Mouse (Mus musculus): ENCODE data around the gene Wipi1. TPM values are rescaled to one million over a fixed set of nuclear protein-coding genes. Genes with fewer than 3 reads are reported as not detected.
"Not testable (repeated sequence)": the region's sequence is repeated elsewhere in the genome, so short reads cannot be mapped to it uniquely, and the experiment has no call there.

Wipi1 gene
- polyA plus RNA-seq, 1 experiment = 25.2 TPM

GRCm38 (mm10) chr11:109629021-109629521, 17.3 kb upstream of the Wipi1 start:
- no peaks in the 10 kb centered on the region for H3K4me1 ChIP-seq (ENCODE audit: control insufficient read depth, insufficient read depth, insufficient read length, low read length)
- H3K27ac ChIP-seq (replicated peaks; ENCODE audit: low read depth, low read length) = no peak overlapping the region
- no peak overlapping the region for H3K4me3 ChIP-seq (ENCODE audit: insufficient read depth, low read depth, low read length)

GRCm38 (mm10) chr11:109628099-109628498, 16.3 kb upstream of the Wipi1 start:
- no peak overlapping the region for H3K4me3 ChIP-seq (ENCODE audit: insufficient read depth, low read depth, low read length)
- H3K4me1 ChIP-seq (ENCODE audit: control insufficient read depth, insufficient read depth, insufficient read length, low read length) = no peaks in the 10 kb centered on the region
- no peak overlapping the region for H3K27ac ChIP-seq (replicated peaks; ENCODE audit: low read depth, low read length)

- no peak overlapping the region for H3K4me3 ChIP-seq (ENCODE audit: insufficient read depth, low read depth, low read length)
- H3K4me1 ChIP-seq (ENCODE audit: control insufficient read depth, insufficient read depth, insufficient read length, low read length) = no peaks in the 10 kb centered on the region
- no peak overlapping the region for H3K27ac ChIP-seq (replicated peaks; ENCODE audit: low read depth, low read length)
Measured at GRCm38 (mm10) chr11:109627648-109628047, 15.9 kb upstream of the Wipi1 start.

GRCm38 (mm10) chr11:109623238-109623637, 11.5 kb upstream of the Wipi1 start:
- Histone ChIP-seq H3K4me3 (ENCODE audit: insufficient read depth, low read depth, low read length) (no peak overlapping the region), H3K4me1 (ENCODE audit: control insufficient read depth, insufficient read depth, insufficient read length, low read length) (no peaks in the 10 kb centered on the region), H3K27ac (replicated peaks; ENCODE audit: low read depth, low read length) (no peak overlapping the region)

GRCm38 (mm10) chr11:109622518-109623037, 10.8 kb upstream of the Wipi1 start:
- Histone ChIP-seq H3K27ac (replicated peaks; ENCODE audit: low read depth, low read length) (no peak overlapping the region), H3K4me3 (ENCODE audit: insufficient read depth, low read depth, low read length) (peak overlapping the region; percentile 19; the same call in 1 of the 2 replicates), H3K4me1 (ENCODE audit: control insufficient read depth, insufficient read depth, insufficient read length, low read length) (no peaks in the 10 kb centered on the region)

- Histone ChIP-seq H3K4me3 (ENCODE audit: insufficient read depth, low read depth, low read length) (no peak overlapping the region), H3K4me1 (ENCODE audit: control insufficient read depth, insufficient read depth, insufficient read length, low read length) (no peaks in the 10 kb centered on the region; the same call in 1 of the 2 replicates)
Measured at GRCm38 (mm10) chr11:109621183-109621582, 9.4 kb upstream of the Wipi1 start.

GRCm38 (mm10) chr11:109620356-109620755, 8.6 kb upstream of the Wipi1 start:
- Histone ChIP-seq H3K4me3 (ENCODE audit: insufficient read depth, low read depth, low read length) (no peak overlapping the region), H3K27ac (replicated peaks; ENCODE audit: low read depth, low read length) (no peak overlapping the region), H3K4me1 (ENCODE audit: control insufficient read depth, insufficient read depth, insufficient read length, low read length) (no peaks in the 10 kb centered on the region; the same call in 1 of the 2 replicates)

More at GRCm38 (mm10) chr11:109621183-109621582, 9.4 kb upstream of the Wipi1 start:
- no peak overlapping the region for H3K27ac ChIP-seq (replicated peaks; ENCODE audit: low read depth, low read length)

- H3K4me3 ChIP-seq (ENCODE audit: insufficient read depth, low read depth, low read length); H3K4me1 ChIP-seq (ENCODE audit: control insufficient read depth, insufficient read depth, insufficient read length, low read length); H3K27ac ChIP-seq (replicated peaks; ENCODE audit: low read depth, low read length): not testable (repeated sequence)
Measured at GRCm38 (mm10) chr11:109619055-109619454, 7.3 kb upstream of the Wipi1 start.

GRCm38 (mm10) chr11:109616766-109617165, 5.0 kb upstream of the Wipi1 start:
- Histone ChIP-seq H3K4me3 (ENCODE audit: insufficient read depth, low read depth, low read length) (no peak overlapping the region), H3K4me1 (ENCODE audit: control insufficient read depth, insufficient read depth, insufficient read length, low read length) (no peaks in the 10 kb centered on the region; the same call in 1 of the 2 replicates), H3K27ac (replicated peaks; ENCODE audit: low read depth, low read length) (no peak overlapping the region)

GRCm38 (mm10) chr11:109616352-109616751, 4.6 kb upstream of the Wipi1 start:
- Histone ChIP-seq H3K4me1 (ENCODE audit: control insufficient read depth, insufficient read depth, insufficient read length, low read length) (no peaks in the 10 kb centered on the region; the same call in 1 of the 2 replicates), H3K27ac (replicated peaks; ENCODE audit: low read depth, low read length) (no peak overlapping the region), H3K4me3 (ENCODE audit: insufficient read depth, low read depth, low read length) (no peak overlapping the region)

GRCm38 (mm10) chr11:109615286-109615685, 3.5 kb upstream of the Wipi1 start:
- Histone ChIP-seq H3K4me1 (ENCODE audit: control insufficient read depth, insufficient read depth, insufficient read length, low read length) (peaks cover 3% of the 10 kb centered on the region), H3K4me3 (ENCODE audit: insufficient read depth, low read depth, low read length) (no peak overlapping the region), H3K27ac (replicated peaks; ENCODE audit: low read depth, low read length) (no peak overlapping the region)

GRCm38 (mm10) chr11:109612871-109613529, 1.2 kb upstream of the Wipi1 start:
- peaks cover 4% of the 10 kb centered on the region for H3K4me1 ChIP-seq (ENCODE audit: control insufficient read depth, insufficient read depth, insufficient read length, low read length)
- no peak overlapping the region for H3K27ac ChIP-seq (replicated peaks; ENCODE audit: low read depth, low read length)
- H3K4me3 ChIP-seq (ENCODE audit: insufficient read depth, low read depth, low read length) = no peak overlapping the region

- H3K27ac ChIP-seq (replicated peaks; ENCODE audit: low read depth, low read length) = peak overlapping the region; percentile 9
- peaks cover 4% of the 10 kb centered on the region; the same call in 1 of the 2 replicates for H3K4me1 ChIP-seq (ENCODE audit: control insufficient read depth, insufficient read depth, insufficient read length, low read length)
- H3K4me3 ChIP-seq (ENCODE audit: insufficient read depth, low read depth, low read length) = peak overlapping the region; percentile 71
Measured at GRCm38 (mm10) chr11:109610795-109611302, 918 bp downstream of the Wipi1 start.

GRCm38 (mm10) chr11:109610046-109610794, 1.5 kb downstream of the Wipi1 start:
- Histone ChIP-seq H3K4me3 (ENCODE audit: insufficient read depth, low read depth, low read length) (peak overlapping the region; percentile 71), H3K27ac (replicated peaks; ENCODE audit: low read depth, low read length) (no peak overlapping the region), H3K4me1 (ENCODE audit: control insufficient read depth, insufficient read depth, insufficient read length, low read length) (peaks cover 4% of the 10 kb centered on the region; the same call in 1 of the 2 replicates)

- Histone ChIP-seq H3K27ac (replicated peaks; ENCODE audit: low read depth, low read length) (no peak overlapping the region), H3K4me3 (ENCODE audit: insufficient read depth, low read depth, low read length) (no peak overlapping the region), H3K4me1 (ENCODE audit: control insufficient read depth, insufficient read depth, insufficient read length, low read length) (peaks cover 4% of the 10 kb centered on the region; the same call in 1 of the 2 replicates)
Measured at GRCm38 (mm10) chr11:109608976-109609625, 2.7 kb downstream of the Wipi1 start.

Measured in brown adipose tissue, adult 24 weeks (tissue).